Mouse (Mus musculus) kidney, postnatal 14 days (tissue): ENCODE measurements around the gene Tnrc18.
A peak's percentile ranks its signal among the peaks of the same experiment; 100 is the strongest.

Source experiments
- DNase-seq: peaks from one replicate; pipeline ENCODE4 v3.0.0; 2022; ENCODE audit warnings: mixed read lengths

Gene Tnrc18

DNA sequence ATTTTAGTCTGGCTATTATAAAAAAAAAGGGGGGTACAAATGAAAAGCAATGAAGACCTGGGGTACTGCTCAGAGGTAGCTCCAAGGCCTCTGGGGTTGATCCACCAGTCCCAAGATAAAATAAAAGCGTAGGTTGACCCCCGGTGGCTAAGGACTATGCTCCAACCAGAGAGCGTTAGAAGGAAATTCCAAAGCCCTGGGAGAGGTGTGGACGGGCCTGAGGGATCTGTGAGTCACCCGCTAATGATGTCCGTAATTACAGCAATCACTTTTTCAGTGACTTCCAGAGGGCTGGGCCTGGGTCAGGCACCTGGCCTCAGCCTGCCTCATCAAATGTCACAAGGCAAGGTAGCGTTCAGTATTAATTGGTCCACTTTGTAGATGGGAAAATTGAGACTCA lies 9.8 kb downstream of the Tnrc18 start:
- DNase-seq = no peak

DNA sequence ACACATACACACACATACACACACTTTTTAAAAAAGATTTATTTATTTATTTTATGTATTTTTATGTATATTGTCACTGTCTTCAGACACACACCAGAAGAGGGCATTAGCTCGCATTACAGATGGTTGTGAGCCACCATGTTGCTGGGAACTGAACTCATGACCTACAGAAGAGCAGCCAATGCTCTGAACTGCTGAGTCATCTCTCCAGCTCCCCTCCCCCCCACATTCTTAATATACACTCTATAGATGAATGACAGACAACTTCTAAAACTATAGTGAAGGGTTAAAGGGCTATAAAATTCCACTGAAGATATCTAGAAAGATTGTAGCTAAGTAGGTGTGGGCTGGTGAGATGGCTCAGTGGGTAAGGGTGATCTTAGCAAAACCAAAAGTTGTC lies 13.7 kb downstream of the Tnrc18 start:
- no peak for DNase-seq

DNA sequence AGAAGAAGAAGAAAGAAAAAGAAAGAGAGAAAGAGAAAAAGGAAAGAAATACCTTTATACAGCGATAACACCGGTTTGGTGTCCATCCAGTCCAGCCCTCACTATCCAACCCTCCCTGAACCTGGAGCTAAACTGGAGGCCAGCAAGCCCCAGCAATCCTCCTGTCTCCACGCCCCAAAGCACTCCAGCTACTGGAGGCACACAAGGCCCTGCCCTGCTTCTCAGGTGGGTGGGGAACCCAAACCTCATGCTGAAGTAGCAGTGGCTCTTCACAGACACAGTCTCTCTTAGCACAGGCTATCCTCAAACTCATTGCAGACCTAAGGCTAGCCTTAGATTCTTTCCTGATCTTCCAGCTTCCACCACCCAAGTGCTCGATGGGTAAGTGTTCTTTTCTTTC lies 14.6 kb downstream of the Tnrc18 start:
- no peak for DNase-seq

DNA sequence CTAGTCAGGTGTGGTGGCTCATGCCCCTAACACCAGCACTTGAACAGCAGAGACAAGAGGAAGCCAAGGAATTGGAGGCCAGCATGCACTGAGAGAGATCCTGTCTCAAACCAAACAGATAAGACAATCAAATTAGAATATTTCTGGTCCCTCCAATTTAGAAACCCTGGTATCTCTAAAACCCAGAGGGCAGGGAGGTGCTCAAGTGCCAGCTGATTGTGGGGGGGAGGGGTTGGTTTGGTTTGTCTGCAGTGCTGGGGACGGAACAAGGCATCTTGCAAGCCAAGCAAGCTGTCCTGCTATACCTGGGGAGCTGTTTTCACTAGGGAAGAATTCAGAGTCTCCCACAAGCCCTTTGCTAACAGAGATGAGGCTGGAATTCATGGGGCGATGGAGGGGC lies 15.5 kb downstream of the Tnrc18 start:
- no peak for DNase-seq

DNA sequence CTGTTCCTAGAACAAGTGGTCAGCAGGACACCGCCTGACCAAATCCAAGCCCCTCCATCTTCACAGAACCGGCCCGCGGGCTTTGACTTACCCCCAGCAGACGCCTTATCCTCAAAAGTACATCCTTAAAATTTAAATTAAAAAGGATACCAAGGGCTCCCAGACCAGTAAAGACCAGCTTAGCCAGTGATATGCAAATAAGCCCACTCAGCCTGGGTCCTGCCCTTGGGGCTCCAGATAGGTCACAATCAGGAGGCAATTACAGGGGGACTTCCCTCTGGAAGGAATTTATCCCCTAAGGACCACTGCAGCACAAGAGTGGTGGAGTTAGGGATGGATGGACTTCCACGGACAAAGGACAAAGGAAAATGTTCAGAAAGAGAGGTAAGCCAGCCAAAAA lies 16.8 kb downstream of the Tnrc18 start:
- DNase-seq = no peak

DNA sequence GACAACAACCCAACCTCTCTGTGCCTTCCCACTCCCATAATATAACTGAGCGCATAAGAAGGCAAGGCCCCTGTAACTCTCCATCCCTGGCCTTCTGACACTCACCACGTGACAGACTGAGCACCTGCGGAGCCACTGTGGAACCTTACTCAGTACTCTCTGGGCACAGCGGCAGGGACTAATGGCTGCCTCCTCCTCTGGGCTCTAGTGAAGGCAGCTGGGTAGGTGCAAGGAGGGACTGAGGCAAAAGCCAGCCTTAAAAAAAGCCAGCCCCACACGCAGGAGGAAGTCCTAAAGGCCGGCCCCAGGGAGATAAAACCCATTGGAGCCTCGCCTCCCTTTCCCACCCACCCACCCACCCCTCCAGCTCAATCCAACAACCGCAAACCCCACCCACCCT lies 17.3 kb downstream of the Tnrc18 start:
- no peak for DNase-seq

DNA sequence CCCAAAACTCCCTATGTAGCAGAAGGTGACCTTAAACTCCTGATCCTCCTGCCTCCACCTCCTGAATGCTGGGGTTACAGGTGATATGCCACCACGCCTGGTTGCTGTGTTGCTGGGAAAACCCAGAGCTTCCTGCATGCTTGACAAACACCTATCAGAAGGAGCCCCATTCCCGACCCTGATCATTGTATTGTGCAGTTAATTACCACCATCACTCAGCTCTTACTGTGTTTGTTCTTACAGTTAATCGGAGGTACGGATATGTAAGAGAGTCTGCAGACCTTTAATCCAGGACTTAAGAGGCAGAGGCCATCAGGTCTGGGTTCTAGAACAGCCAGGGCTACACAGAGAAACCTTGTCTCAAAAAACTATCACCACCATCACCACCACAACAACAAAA lies 18.2 kb downstream of the Tnrc18 start:
- DNase-seq = no peak

DNA sequence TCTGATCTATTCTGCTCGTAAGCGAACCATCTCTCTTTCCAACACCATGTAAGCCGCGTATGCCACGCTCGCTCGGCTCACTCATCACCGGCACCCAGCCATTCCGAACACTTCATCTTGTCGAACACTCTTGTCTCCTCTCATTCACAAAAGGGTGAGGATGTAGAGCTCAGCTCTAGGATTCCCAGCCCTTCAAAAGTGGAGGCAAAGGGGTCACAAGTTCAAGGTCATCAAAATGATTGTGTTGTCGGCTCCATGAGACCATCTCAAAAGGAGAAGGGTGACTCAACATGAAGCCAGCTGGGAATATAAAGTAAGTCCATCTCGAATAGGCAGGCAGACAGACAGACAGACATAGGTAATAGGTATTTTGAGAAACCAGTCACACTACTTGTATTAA lies 19.3 kb downstream of the Tnrc18 start:
- DNase-seq = no peak

DNA sequence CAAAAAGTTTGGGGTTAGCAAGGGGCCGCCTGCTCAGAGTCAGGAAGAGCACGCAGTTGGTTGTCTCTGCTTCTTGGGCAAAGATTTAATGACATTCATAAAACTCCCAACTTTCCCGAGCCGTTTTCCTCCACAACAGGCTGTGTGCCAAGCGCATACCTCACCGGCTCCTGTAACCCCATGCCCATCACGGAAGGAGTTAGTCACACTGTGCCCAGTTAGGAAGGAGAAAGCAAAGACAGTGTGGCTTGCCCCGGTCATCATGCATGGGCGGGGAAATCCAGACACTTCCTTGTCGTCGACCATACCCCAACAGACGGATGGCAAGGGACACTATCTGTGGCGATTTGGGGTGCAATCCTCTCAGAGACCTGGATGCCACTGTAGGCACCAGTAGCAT lies 19.8 kb downstream of the Tnrc18 start:
- peak; percentile 77 for DNase-seq

DNA sequence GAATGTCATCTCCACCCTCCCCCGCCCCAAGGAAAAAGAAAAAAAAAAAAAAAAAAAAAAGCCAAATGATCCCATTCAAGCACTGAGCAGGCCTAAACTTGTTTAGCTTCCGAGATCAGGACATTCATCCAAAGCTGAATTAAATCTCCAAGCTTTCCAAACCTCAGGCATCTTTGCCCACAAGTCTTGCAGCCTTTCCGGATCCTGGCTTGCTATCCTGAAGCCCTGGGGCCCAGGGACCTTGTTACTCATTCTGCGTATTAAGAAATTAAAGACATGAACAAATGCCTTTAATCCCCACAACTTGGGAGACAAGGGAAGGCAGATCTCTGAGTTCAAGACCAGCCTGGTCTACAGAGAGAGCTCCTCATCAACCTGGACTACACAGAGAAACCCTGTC lies 20.5 kb downstream of the Tnrc18 start:
- no peak for DNase-seq

DNA sequence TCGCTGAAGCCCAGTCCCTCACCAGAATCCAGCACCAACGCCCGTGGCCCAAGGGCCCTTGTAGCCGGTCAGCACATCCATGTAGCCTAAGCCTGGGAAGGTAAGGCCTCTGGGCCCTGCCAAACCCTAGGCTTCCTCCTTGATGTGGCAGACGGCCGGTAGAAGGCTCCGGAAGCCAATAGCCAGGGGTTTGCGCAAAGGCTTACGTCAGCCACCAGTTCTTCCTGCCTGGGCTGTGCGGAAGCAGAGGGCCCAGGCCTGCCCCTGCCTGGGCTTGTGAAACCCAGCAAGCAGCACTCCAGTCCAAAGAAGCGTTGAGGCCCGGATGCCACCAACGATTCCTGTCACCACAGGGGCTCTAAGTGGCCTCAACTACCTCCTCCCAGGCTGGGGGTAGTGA lies 22.9 kb downstream of the Tnrc18 start:
- peak; percentile 45 for DNase-seq

DNA sequence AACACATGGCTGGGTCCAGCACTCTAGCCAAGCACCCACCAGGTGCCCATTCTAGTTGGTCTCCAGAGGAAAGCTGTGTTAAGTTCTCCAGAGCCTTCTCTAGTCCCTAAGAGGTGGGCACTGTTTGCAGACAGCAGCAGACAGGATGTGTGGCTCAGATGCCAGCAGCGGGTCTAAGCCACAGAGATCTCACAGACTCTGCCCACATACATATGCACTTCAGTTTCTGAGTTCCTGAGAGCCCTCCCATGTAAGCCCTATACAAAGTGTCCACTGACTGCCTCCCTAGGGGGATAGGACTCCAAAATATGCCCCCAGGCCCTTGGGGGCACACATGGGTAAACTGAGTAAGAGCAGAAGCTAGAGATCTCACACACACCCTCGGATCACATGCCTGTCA lies 23.3 kb downstream of the Tnrc18 start:
- DNase-seq = no peak

DNA sequence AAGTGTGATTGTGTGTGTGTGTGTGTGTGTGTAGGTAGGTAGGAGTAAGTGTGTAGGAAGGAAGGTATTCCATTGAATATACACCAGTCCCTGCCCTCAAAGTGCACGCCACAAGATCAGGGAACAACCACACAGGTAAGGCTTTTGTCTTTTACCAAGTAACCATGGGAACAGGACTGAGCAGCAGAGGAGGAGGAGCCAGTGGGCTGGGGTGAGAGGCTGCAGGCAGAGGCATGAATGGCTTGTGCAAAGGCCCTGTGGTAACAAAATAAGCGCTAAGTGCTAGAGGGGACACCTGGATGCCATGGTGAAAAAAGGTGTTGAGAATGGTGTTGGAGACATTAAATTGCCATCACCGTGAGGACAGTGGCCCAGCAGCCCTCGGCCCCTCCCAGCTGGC lies 24.9 kb downstream of the Tnrc18 start:
- no peak for DNase-seq

DNA sequence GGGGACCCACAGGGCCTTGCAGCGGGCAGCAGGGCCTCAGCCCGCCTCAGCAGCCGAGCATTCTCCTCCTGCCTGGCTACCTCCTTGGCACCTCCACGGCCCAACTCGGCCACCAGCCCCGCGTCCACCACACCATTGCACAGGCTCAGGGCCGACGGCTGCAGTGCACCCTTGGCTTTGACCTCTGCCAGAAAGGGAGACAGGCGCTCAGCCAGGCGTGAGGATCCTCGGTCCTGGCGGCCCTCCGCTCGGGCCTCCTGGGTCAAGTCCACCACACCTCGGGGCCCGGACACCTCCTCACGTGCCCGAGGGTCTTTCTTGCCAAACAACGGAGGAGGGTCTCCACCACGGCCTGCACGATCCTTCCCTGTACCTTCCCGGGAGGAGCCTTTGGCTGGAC lies 29.2 kb downstream of the Tnrc18 start:
- DNase-seq = peak; percentile 48

DNA sequence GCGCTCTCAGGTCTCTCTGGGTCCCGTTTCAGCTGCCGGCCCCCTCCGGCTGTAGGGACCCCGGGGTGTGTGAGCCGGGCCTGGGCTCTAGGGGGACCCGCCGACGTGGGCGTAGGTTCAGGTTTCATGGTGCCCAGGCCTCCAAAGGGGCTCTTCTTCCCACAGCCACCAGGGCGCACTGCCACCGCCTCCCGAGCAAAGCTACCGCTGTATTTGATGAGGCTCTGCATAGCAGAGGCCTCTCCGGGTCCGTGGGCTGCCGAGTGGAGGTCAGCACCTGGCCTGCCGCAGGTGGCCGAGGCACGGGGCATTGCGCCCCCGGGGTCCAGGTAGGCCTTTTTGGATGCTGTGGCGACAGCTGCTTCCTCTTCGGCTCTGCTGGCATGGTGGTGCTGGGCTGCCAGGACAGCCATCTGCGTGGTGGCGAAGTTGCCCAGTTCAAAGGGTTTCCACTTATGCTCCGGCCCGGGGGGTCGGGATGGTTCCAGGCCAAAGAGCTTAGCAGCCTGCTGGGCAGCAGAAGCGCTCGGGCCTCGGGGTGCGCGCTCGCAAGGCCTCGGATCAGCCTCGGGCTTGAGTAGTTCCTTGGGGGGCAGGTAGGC lies 30.1 kb downstream of the Tnrc18 start:
- DNase-seq = no peak

DNA sequence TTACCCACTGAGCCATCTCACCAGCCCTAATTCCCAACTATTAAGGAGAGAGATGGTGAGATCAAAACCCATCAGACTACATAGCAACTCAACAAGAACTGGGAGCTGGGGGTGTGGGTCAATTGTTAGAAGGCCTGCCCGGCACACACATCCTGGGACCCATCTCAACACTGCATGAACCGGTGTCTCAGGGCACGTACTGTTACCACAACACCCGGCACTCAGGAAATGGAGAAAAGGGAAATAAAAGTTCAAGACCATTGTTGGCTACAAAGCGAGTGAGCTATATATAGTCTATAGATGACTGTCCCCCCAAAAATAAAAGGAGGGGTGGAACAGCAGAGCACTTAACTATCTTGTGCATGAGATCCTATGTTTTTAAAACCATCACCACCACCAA lies 30.8 kb downstream of the Tnrc18 start:
- no peak for DNase-seq

DNA sequence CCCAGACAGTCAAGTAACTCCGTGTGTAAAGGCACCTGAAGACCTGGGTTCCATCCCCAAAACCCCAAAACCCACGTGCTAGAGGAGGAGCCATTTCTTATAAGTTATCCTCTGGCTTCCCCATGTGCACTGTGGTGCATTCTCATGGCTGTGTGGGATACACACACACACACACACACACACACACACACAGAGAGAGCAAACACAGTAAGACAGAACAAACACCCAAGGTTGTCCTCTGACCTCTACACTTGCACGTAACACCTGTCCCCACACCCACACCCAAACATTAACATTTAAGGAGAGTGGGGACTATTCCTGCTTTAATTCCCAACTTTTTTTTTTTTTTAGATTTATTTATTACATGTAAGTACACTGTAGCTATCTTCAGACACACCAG lies 31.2 kb downstream of the Tnrc18 start:
- DNase-seq = no peak

DNA sequence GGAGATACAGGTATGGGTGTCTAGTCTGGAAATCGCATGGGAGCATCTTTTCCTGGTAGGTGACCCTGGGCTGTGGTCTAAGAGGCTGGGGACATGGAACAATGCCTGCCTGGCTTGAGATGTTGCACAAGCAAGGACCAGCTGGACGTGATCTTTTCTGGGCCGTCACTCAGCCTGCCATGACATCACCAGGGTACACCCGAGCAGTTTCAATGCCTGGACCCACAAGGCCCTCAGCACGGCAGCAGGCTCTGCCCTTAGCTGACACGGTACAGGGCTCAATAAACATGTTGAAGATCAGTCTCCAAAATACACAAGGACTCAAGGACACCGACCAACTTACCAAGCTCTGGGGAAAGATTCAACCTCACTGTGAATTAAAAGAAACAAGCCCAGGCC lies 34.3 kb downstream of the Tnrc18 start:
- DNase-seq = peak; percentile 34

DNA sequence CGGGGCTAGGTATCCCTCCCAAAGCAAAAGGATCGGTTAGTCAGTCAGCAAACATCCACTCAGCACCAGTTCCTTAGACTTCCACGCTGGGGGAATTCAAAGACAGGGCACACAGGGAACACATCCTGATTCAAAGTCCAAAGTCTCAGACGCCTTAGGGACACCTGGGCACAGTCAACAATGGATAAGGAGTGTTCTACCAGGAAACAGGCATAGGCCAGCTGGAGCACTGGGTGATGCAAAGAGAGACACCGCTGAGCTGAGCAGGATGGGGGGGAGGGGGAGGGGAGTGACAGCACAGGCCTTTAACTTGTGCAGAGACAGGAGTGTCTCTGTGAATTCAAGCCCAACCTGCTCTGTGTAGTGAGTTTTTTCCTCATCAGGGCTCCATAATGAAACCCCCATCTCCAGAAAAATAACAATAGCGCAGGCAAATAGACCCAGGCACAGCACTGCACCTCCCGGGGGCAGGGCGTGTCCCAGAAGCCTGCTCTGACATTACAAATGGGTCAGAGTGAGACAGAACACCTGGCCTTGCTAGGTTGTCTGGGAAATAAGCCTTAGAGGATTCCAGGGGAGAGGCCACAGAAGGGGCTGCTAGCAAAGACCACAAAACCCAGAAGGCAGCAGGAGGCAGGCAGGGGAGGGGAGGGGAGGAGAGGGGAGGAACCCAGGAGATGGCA lies 34.9 kb downstream of the Tnrc18 start:
- no peak for DNase-seq

DNA sequence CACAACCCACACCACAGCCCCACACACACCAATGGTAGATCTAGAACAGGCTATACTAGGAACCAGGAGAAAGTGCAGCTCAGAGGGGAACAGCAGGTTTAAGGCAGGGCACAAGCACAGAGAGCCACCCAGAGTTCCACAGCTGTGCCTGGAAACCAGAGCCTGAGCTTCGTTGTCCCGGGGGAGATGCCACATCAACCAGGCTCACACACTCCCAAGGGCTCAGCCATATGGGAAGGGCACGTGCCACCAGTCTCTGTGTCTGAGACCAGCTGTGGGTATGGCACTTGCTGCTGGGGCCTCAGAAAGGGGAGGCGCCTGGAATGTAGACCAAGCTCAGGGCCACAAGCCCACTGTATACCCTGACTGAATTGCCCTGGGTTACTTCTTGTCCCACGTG lies 36.9 kb downstream of the Tnrc18 start:
- no peak for DNase-seq

DNA sequence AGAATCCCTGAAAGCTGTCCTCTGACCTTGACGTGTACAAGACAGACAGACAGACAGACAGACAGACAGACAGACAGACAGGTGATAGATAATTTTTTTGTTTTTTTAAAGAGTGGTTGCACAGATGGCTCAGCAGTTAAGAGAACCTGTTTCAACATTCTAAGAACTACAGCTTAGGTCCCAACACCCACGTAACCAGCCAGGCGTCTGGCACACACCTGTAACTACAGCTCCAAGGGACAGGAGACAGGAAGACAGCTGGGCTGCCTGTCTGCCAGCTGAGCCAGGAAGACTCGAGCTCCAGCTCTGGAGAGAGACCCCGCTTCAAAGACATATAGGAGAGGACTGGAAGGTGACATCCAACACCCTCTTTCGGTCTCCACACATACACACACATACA lies 38.6 kb downstream of the Tnrc18 start:
- DNase-seq = no peak

DNA sequence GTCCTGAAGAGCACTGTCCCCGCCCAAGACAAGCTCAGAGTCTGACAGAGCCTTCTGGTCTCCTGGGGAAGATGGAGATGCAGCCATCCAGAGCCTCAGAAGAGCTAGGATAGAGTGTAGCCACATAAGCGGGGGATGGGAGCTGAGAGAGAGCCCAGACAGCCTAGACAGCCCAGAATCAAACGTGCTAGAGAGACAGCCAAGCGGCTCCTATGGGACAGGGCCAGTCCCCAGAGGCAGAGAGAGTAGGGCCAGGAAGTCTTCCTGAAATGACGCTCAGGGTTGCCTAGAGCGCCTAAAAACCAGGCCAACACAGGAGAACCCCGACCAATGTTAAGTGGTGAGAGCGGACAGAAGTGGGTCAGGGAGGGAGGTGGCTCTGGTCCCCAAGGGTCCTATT lies 39.3 kb downstream of the Tnrc18 start:
- no peak for DNase-seq

DNA sequence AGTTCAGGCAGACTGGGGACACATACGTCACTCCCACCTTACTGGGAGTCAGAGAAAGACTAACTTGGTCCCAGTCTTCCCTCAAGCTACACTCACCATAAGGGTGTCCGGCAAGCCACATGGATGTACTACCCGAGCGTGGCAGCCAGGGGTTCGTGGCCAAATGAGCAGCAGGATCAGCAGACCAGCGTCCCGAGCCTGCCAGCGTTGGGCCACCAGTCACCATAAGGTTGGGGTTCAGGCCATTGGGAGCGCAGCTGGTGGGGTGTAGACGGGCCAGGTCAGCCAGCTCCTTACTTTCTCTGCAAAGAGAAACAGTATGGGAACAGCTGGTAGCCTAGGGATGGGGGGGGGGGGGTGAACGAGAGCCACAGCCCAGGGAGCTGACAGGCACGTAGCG lies 41.4 kb downstream of the Tnrc18 start:
- DNase-seq = no peak

DNA sequence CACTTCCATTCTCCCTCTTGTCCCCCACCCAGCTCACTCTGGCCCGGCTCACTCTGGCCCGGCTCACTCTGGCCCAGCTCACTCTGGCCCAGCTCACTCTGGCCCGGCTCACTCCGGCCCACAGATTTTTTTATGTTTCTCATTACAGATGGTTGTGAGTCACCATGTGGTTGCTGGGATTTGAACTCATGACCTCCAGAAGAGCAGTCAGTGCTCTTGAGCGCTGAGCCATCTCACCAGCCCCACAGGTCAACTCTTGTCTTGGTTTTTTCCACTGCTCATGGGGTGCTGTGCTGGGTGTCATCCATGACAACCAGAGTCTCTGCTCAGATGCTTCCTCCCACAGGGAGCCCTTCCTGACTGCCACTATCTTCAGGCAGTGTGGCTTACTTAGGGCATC lies 42.7 kb downstream of the Tnrc18 start:
- no peak for DNase-seq

DNA sequence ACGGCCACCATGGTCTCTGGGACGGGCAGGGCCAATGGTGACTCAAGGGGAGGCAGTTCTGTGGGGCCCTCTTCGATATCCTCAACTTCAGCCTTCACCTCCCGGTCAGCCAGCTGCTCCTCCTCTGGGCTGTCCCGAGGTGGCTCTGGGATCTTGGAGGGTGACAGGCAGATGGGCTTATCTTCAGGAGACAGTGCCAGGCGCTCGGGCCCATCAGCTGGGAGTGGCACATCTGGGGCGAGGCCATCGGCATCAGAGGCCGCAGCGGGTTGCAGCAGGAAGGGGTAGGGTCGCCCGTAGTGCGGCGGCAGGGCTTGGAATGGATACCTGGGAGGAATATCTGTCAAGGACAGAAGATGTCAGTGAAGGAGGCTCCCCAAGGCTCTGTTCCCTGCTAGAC lies 45.5 kb downstream of the Tnrc18 start:
- no peak for DNase-seq
